Mouse (Mus musculus) embryonic facial prominence, embryonic 12.5 days (tissue): ENCODE results near the gene Olfr129. TPM values are rescaled to one million over a fixed set of nuclear protein-coding genes. Genes with fewer than 3 reads are reported as not detected.

Experiments
- ATAC-seq: fragments of 200-750 bp; cut with Nextera tagmentation; 2 replicates; pipeline ENCODE4 v1.8.0; 2017; ENCODE audit not compliant: insufficient number of reproducible peaks, insufficient read depth, low FRiP score, low TSS enrichment
- H3K27ac ChIP-seq: fragments of 300-500 bp; sonication (generic); 2 replicates; pipeline ENCODE4 v1.5.1; 2016; ENCODE audit warnings: mild to moderate bottlenecking
- H3K27me3 ChIP-seq: fragments of 300-500 bp; sonication (generic); 2 replicates; pipeline ENCODE4 v1.6.1; 2016; ENCODE audit warnings: mild to moderate bottlenecking, moderate library complexity
- H3K36me3 ChIP-seq: fragments of 300-500 bp; sonication (generic); 2 replicates; pipeline ENCODE4 v1.6.1; 2016; ENCODE audit warnings: mild to moderate bottlenecking
- H3K4me1 ChIP-seq: fragments of 300-500 bp; sonication (generic); 2 replicates; pipeline ENCODE4 v1.6.1; 2016
- H3K4me2 ChIP-seq: fragments of 300-500 bp; sonication (generic); replicated peaks from 2 replicates; pipeline ENCODE4 v1.6.1; 2016; ENCODE audit warnings: mild to moderate bottlenecking, moderate library complexity
- H3K4me3 ChIP-seq: fragments of 300-500 bp; sonication (generic); 2 replicates; pipeline ENCODE4 v1.5.1; 2016; ENCODE audit warnings: mild to moderate bottlenecking
- H3K9ac ChIP-seq: fragments of 300-500 bp; sonication (generic); 2 replicates; pipeline ENCODE4 v1.6.1; 2016; ENCODE audit warnings: mild to moderate bottlenecking, moderate library complexity
- H3K9me3 ChIP-seq: fragments of 300-500 bp; sonication (generic); 2 replicates; pipeline ENCODE4 v1.6.1; 2016; ENCODE audit warnings: mild to moderate bottlenecking, moderate library complexity
- WGBS: fragments of 180-500 bp; shearing (Covaris S2); methylation state at CpG from one replicate; pipeline ENCODE4 v1.1.7; 2016; 5-methylcytosine and 5-hydroxymethylcytosine counted together
- polyA plus RNA-seq: library from polyadenylated mRNA; unstranded; fragments of >200 nt; fragmentation: Nextera tagmentation; extraction: Ambion mirVana; gene quantifications from 2 replicates; pipeline ENCODE4 v1.2.1, GENCODE M21; 2016

The Olfr129 gene
- polyA plus RNA-seq: not detected in 2 replicates

GRCm38 (mm10) chr17:38059979-38060378 lies at the start of gene Olfr129:
Olfr129 (minus strand) TSS chr17:38060079.
- Histone ChIP-seq H3K36me3 (no peaks in the 10 kb centered on the region), H3K4me3 (no peak within 1 kb of the TSS), H3K4me2 (no peak within 1 kb of the TSS), H3K4me1 (no peaks in the 10 kb centered on the region), H3K27ac (no peak within 1 kb of the TSS), H3K9me3 (0 out of 2 replicates have a peak, but pooled peaks cover 3% of the 10 kb centered on the region), H3K27me3 (no peaks in the 10 kb centered on the region), H3K9ac (no peak within 1 kb of the TSS)
- no peak for ATAC-seq
- 68% methylated on average over 1 of the region's 1 CpGs for WGBS

- no peak for ATAC-seq
Observed at GRCm38 (mm10) chr17:38088593-38088992, 28.7 kb upstream of the Olfr129 start, which contains the start of gene Olfr131. Olfr131 (minus strand) TSS chr17:38088693.

GRCm38 (mm10) chr17:38082364-38082763 lies 22.5 kb upstream of the Olfr129 start:
- H3K9me3 ChIP-seq: 0 out of 2 replicates have a peak, but pooled peaks cover 4% of the 10 kb centered on the region
- H3K27me3 ChIP-seq: no peaks in the 10 kb centered on the region
- H3K4me2 ChIP-seq: no peak overlapping the region
- ATAC-seq: no peak
- WGBS: 86% methylated on average over 4 of the region's 4 CpGs
- H3K4me1 ChIP-seq: no peaks in the 10 kb centered on the region
- no peak overlapping the region for H3K4me3 ChIP-seq
- no peaks in the 10 kb centered on the region for H3K36me3 ChIP-seq
- H3K27ac ChIP-seq: no peak overlapping the region
- H3K9ac ChIP-seq: no peak overlapping the region

More at GRCm38 (mm10) chr17:38088593-38088992, 28.7 kb upstream of the Olfr129 start, which contains the start of gene Olfr131:
- no peak within 1 kb of the TSS for H3K9ac ChIP-seq
- no peaks in the 10 kb centered on the region for H3K27me3 ChIP-seq
- H3K4me1 ChIP-seq: no peaks in the 10 kb centered on the region
- H3K27ac ChIP-seq: no peak within 1 kb of the TSS
- no peaks in the 10 kb centered on the region for H3K36me3 ChIP-seq
- no peak within 1 kb of the TSS for H3K4me3 ChIP-seq
- no peak within 1 kb of the TSS for H3K4me2 ChIP-seq
- no peaks in the 10 kb centered on the region for H3K9me3 ChIP-seq

GRCm38 (mm10) chr17:38063621-38064020 lies 3.7 kb upstream of the Olfr129 start, which contains the start of gene Olfr130:
Olfr130 (plus strand) TSS chr17:38063921.
- Histone ChIP-seq H3K36me3 (no peaks in the 10 kb centered on the region), H3K4me1 (no peaks in the 10 kb centered on the region), H3K9me3 (no peaks in the 10 kb centered on the region), H3K27ac (no peak within 1 kb of the TSS), H3K27me3 (no peaks in the 10 kb centered on the region), H3K9ac (no peak within 1 kb of the TSS), H3K4me2 (no peak within 1 kb of the TSS), H3K4me3 (no peak within 1 kb of the TSS)
- WGBS: 81% methylated on average over 1 of the region's 1 CpGs
- no peak for ATAC-seq

- Histone ChIP-seq H3K27me3 (no peaks in the 10 kb centered on the region), H3K9me3 (0 out of 2 replicates have a peak, but pooled peaks cover 3% of the 10 kb centered on the region), H3K9ac (no peak overlapping the region), H3K27ac (no peak overlapping the region), H3K4me3 (no peak overlapping the region), H3K4me1 (no peaks in the 10 kb centered on the region), H3K36me3 (no peaks in the 10 kb centered on the region), H3K4me2 (no peak overlapping the region)
- no peak for ATAC-seq
- 27% methylated on average over 5 of the region's 5 CpGs for WGBS
Observed at GRCm38 (mm10) chr17:38026297-38026696, 33.6 kb downstream of the Olfr129 start.

GRCm38 (mm10) chr17:38016341-38016740 lies 43.5 kb downstream of the Olfr129 start:
- Histone ChIP-seq H3K9ac (no peak overlapping the region), H3K4me1 (no peaks in the 10 kb centered on the region), H3K27ac (no peak overlapping the region), H3K4me3 (no peak overlapping the region), H3K27me3 (no peaks in the 10 kb centered on the region), H3K4me2 (no peak overlapping the region), H3K36me3 (no peaks in the 10 kb centered on the region), H3K9me3 (0 out of 2 replicates have a peak, but pooled peaks cover 2% of the 10 kb centered on the region)
- ATAC-seq: no peak
- WGBS: 74% methylated on average over 2 of the region's 2 CpGs

- no peaks in the 10 kb centered on the region for H3K4me1 ChIP-seq
- 65% methylated on average over 2 of the region's 2 CpGs for WGBS
- no peaks in the 10 kb centered on the region for H3K9me3 ChIP-seq
Observed at GRCm38 (mm10) chr17:38004996-38005395, 54.9 kb downstream of the Olfr129 start.

More at GRCm38 (mm10) chr17:38004996-38005395, 54.9 kb downstream of the Olfr129 start:
- H3K36me3 ChIP-seq: no peaks in the 10 kb centered on the region
- H3K4me3 ChIP-seq: no peak overlapping the region
- H3K9ac ChIP-seq: no peak overlapping the region
- H3K27ac ChIP-seq: no peak overlapping the region
- no peak overlapping the region for H3K4me2 ChIP-seq
- ATAC-seq: no peak
- H3K27me3 ChIP-seq: no peaks in the 10 kb centered on the region

Other genes with a start within 250 kb of the Olfr129 start
- not detected in 2 replicates for gene Olfr125, start 227.1 kb downstream of the Olfr129 start, polyA plus RNA-seq
- gene Olfr126, start 212.6 kb downstream of the Olfr129 start, polyA plus RNA-seq: not detected in 2 replicates
- gene Olfr127, start 159.6 kb downstream of the Olfr129 start, polyA plus RNA-seq: not detected in 2 replicates
- gene Olfr128, start 139.5 kb downstream of the Olfr129 start, polyA plus RNA-seq: not detected in 2 replicates
- gene Olfr761, start 107.0 kb downstream of the Olfr129 start, polyA plus RNA-seq: not detected in 2 replicates
- not detected in 2 replicates for gene Olfr130, start 3.8 kb upstream of the Olfr129 start, polyA plus RNA-seq
- gene Olfr131, start 28.6 kb upstream of the Olfr129 start, polyA plus RNA-seq: not detected in 2 replicates
- not detected in 2 replicates for gene Olfr132, start 74.4 kb upstream of the Olfr129 start, polyA plus RNA-seq
- not detected in 2 replicates for gene Olfr133, start 85.2 kb upstream of the Olfr129 start, polyA plus RNA-seq
- gene Olfr134, start 111.3 kb upstream of the Olfr129 start, polyA plus RNA-seq: not detected in 2 replicates
- gene Olfr135, start 144.3 kb upstream of the Olfr129 start, polyA plus RNA-seq: not detected in 2 replicates
- not detected in 2 replicates for gene Olfr138, start 201.0 kb upstream of the Olfr129 start, polyA plus RNA-seq
- gene Olfr137, start 247.5 kb upstream of the Olfr129 start, polyA plus RNA-seq: not detected in 2 replicates